Mouse (Mus musculus): Measurements from ENCODE around the gene Lama5. TPM values are rescaled to one million over a fixed set of nuclear protein-coding genes. Genes with fewer than 3 reads are reported as not detected.

The Lama5 gene
- polyA plus RNA-seq, 1 experiment from 2014 or later = 28.0 TPM

DNA sequence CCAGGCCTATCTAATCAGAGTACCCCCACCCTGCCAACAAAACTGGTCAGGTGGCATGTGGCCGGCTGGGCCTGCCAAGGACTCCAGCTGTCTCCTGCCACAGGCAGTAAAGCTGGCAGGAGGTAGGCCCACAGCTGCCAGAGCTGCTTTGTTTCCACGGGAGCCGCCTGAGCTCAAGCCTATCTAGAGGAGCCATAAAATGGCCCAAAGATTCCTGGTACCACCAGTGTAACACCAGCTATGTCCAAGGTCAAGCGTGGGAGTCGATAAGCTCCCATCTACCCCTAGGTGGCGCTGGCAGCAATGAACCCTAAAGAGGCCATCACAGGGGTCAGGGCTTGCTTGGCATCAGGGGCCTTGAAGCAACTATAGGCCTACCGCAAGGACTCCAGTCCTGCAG, 17.8 kb downstream of the Lama5 start:
- Histone ChIP-seq H3K27me3 (no peaks in the 10 kb centered on the region), H3K9me3 (replicated peaks) (no peaks in the 10 kb centered on the region), H3K36me3 (no peaks in the 10 kb centered on the region), H3K4me2 (replicated peaks) (no peak overlapping the region), H3K4me3 (replicated peaks) (no peak overlapping the region), H3K9ac (no peak overlapping the region), H3K27ac (replicated peaks) (no peak overlapping the region), H3K4me1 (0 out of 2 replicates have a peak, but pooled peaks cover 6% of the 10 kb centered on the region)
- ATAC-seq (ENCODE audit: insufficient number of reproducible peaks, low FRiP score, low TSS enrichment, low read depth) = 0 out of 2 replicates have a peak, but pooled peaks have one; percentile 46
- WGBS = 58% methylated on average over 7 of the region's 7 CpGs

DNA sequence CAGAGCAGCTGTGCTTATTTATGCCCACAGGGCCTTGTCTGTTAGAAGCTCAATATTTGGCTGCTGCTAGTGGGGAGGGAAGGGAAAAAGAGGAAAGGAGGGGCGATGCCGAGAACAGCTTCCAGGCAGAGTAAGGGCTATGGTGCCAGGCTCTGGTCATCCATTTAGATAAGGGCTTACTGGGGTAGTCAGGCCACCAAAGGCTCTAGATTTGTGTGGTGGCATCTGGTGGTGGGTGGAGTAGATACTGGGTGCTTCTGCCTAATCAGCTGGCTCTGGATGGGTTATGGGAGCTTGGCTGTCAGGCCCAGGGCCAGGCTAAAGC, 19.7 kb downstream of the Lama5 start:
- no peaks in the 10 kb centered on the region for H3K9me3 ChIP-seq (replicated peaks)
- no peak for ATAC-seq (ENCODE audit: insufficient number of reproducible peaks, low FRiP score, low TSS enrichment, low read depth)
- H3K9ac ChIP-seq = no peak overlapping the region
- no peak overlapping the region for H3K4me3 ChIP-seq (replicated peaks)
- 78% methylated on average over 2 of the region's 2 CpGs for WGBS
- no peaks in the 10 kb centered on the region for H3K27me3 ChIP-seq
- H3K27ac ChIP-seq (replicated peaks) = no peak overlapping the region
- no peaks in the 10 kb centered on the region for H3K36me3 ChIP-seq
- 0 out of 2 replicates have a peak, but pooled peaks cover 6% of the 10 kb centered on the region for H3K4me1 ChIP-seq
- no peak overlapping the region for H3K4me2 ChIP-seq (replicated peaks)

DNA sequence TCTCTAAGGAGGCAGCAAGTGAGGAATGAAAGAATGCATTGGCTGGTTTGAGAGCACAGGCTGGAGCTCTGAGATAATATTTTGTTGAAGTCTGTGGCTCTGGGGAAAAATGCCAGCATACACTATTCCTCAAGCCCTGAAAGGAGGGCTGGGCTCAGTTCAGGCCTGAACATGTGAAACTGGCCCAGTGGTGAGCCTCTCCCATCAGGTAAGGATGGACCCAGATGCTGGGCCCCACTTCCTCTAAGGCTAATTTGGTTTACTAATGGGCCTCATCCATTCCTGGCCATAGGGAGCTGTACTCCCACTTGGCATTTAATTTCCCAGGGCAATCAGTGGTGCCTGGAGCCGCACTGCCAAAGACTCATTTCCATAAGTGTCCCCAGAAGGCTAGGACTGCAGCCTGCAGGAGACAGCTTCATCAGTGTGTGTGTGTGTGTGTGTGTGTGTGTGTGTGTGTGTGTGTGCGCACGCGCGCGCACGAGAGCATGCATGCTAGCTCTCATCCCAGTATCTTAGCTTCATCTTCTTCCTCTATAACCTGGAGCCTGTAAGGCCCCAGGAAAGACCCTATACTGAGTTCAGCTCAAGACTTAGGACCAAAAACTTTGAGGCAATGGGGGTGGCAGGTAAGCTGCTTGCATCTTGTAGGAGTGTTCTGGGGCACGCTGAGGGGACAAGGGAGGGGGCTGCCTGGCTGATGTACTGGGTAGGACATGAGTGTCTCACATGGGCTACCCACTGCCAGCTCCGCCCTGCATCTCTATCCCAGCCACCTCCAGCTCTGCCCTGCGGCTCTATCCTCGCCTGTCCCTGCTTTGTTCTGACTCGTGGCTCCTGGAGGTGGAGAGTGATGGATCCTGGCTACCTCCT, 20.3 kb downstream of the Lama5 start:
- no peak for ATAC-seq (ENCODE audit: insufficient number of reproducible peaks, low FRiP score, low TSS enrichment, low read depth)
- Histone ChIP-seq H3K27ac (replicated peaks) (no peak overlapping the region), H3K9me3 (replicated peaks) (no peaks in the 10 kb centered on the region), H3K4me3 (replicated peaks) (no peak overlapping the region), H3K4me2 (replicated peaks) (no peak overlapping the region), H3K4me1 (0 out of 2 replicates have a peak, but pooled peaks cover 6% of the 10 kb centered on the region), H3K36me3 (no peaks in the 10 kb centered on the region), H3K27me3 (no peaks in the 10 kb centered on the region), H3K9ac (no peak overlapping the region)
- WGBS = 70% methylated on average over 12 of the region's 12 CpGs

DNA sequence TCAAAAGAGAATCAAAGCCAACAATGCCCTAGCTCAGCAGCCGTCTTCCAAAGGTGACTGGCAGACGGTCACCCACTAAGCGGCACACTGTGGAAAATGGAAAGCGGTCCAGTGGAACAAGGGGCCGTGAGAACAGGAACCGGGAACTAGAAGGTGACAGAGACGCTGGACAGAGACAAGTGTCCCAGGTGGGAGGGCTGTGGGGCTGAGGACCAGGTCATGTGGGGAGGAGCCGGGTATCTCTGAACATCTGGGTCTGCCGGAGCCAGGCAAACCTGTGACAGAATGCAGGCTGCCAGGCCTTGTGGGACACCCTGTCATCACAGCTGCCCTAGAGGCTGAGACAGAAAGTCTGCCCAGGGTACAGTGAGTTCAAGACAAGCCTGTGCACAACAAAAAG, 21.2 kb downstream of the Lama5 start:
- Histone ChIP-seq H3K27ac (replicated peaks) (no peak overlapping the region), H3K9me3 (replicated peaks) (no peaks in the 10 kb centered on the region), H3K36me3 (no peaks in the 10 kb centered on the region), H3K4me3 (replicated peaks) (no peak overlapping the region), H3K4me2 (replicated peaks) (no peak overlapping the region), H3K9ac (no peak overlapping the region), H3K27me3 (no peaks in the 10 kb centered on the region), H3K4me1 (0 out of 2 replicates have a peak, but pooled peaks cover 6% of the 10 kb centered on the region)
- ATAC-seq (ENCODE audit: insufficient number of reproducible peaks, low FRiP score, low TSS enrichment, low read depth) = no peak
- 86% methylated on average over 9 of the region's 9 CpGs for WGBS

DNA sequence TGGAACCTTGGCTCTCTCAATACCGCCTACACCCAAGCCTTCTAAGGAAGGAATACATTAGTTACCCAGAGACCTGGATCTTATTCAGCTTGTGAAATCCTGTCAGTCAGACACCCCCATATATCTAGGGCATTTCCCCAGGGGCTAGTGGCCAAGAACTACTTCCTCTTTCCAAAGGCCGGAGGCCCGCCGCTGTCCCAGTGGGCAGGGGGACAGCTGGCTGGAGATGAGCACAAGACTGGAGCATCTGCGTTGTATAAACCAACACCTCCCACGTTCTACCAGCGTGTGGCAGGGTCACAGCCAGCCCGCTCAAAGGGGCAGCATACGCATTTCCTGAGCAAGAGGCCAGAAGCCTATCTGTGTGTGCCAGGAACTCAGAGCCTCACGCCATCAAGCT, 22.9 kb downstream of the Lama5 start:
- Histone ChIP-seq H3K36me3 (no peaks in the 10 kb centered on the region), H3K9ac (no peak overlapping the region), H3K27ac (replicated peaks) (no peak overlapping the region), H3K4me3 (replicated peaks) (no peak overlapping the region), H3K27me3 (no peaks in the 10 kb centered on the region), H3K4me2 (replicated peaks) (no peak overlapping the region), H3K9me3 (replicated peaks) (no peaks in the 10 kb centered on the region), H3K4me1 (0 out of 2 replicates have a peak, but pooled peaks cover 6% of the 10 kb centered on the region)
- 72% methylated on average over 10 of the region's 10 CpGs for WGBS
- no peak for ATAC-seq (ENCODE audit: insufficient number of reproducible peaks, low FRiP score, low TSS enrichment, low read depth)

DNA sequence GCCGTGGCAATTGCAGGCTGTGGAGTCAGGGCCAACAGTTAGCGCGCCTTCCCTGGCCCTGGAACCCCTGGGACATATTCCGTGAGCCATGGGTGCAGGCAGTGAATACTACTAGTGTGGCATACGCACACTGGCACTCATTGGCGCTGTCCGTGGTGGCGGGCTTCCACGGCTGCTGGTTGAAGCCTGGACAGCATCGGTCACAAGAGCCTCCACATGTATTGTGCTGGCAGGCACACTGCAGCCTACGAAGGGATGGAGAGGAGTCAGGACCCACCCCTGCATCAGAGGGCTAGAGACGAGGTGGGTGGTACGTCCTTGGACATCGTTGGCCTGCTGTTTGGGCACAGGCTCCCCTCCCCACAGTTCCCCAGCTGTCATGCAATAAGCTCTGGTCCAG, 23.4 kb downstream of the Lama5 start:
- H3K4me2 ChIP-seq (replicated peaks) = no peak overlapping the region
- ATAC-seq (ENCODE audit: insufficient number of reproducible peaks, low FRiP score, low TSS enrichment, low read depth) = no peak
- H3K9ac ChIP-seq = no peak overlapping the region
- no peak overlapping the region for H3K4me3 ChIP-seq (replicated peaks)
- 0 out of 2 replicates have a peak, but pooled peaks cover 6% of the 10 kb centered on the region for H3K4me1 ChIP-seq
- no peaks in the 10 kb centered on the region for H3K36me3 ChIP-seq
- no peaks in the 10 kb centered on the region for H3K27me3 ChIP-seq
- 87% methylated on average over 14 of the region's 14 CpGs for WGBS
- H3K27ac ChIP-seq (replicated peaks) = no peak overlapping the region
- no peaks in the 10 kb centered on the region for H3K9me3 ChIP-seq (replicated peaks)

DNA sequence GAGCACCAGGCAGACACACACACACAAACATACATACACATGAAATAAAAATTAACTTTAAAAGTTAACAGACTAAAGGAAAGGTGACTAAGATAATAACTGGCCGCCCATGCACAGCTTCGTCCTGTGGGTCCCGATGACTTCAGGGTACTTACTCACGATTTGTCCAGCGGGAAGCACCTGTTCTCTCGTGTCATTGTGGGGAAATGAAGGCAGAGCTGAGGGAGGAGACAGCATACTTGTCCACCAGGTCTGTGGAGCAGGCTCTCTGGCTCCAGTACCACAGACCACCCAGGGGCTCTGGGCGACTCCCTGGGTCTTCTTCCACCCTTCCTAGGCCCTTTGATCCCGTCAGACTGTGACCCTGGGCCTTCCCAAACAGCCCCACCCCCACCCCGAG, 24.4 kb downstream of the Lama5 start:
- no peak overlapping the region for H3K4me2 ChIP-seq (replicated peaks)
- 0 out of 2 replicates have a peak, but pooled peaks cover 6% of the 10 kb centered on the region for H3K4me1 ChIP-seq
- WGBS = 69% methylated on average over 9 of the region's 9 CpGs
- H3K27me3 ChIP-seq = no peaks in the 10 kb centered on the region
- H3K36me3 ChIP-seq = no peaks in the 10 kb centered on the region
- ATAC-seq (ENCODE audit: insufficient number of reproducible peaks, low FRiP score, low TSS enrichment, low read depth) = no peak
- no peak overlapping the region for H3K9ac ChIP-seq
- H3K9me3 ChIP-seq (replicated peaks) = no peaks in the 10 kb centered on the region
- H3K4me3 ChIP-seq (replicated peaks) = no peak overlapping the region
- no peak overlapping the region for H3K27ac ChIP-seq (replicated peaks)

DNA sequence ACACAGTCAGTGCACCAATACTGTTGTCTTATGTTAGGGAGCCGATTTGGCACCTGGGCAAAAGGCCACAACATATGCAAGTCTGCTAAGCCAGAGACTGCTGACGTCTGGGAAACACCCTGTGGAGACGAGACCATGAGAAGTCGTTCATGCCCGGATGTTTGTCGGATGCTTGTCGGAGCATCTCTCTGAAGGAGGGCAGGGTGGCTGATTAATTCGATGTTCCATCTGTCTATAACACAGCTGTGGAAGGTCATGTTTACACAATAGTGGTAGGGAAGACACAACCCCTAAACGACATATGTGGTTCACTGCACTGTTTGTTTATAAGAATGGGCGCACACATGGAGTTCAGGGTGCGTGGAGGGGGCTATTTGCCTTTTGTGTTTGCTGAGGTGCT, 25.0 kb downstream of the Lama5 start:
- WGBS = 70% methylated on average over 11 of the region's 11 CpGs
- no peak overlapping the region for H3K9ac ChIP-seq
- H3K4me2 ChIP-seq (replicated peaks) = no peak overlapping the region
- H3K36me3 ChIP-seq = no peaks in the 10 kb centered on the region; the same call in 1 of the 2 replicates
- H3K27me3 ChIP-seq = no peaks in the 10 kb centered on the region
- H3K9me3 ChIP-seq (replicated peaks) = no peaks in the 10 kb centered on the region
- no peak for ATAC-seq (ENCODE audit: insufficient number of reproducible peaks, low FRiP score, low TSS enrichment, low read depth)
- H3K4me1 ChIP-seq = 0 out of 2 replicates have a peak, but pooled peaks cover 6% of the 10 kb centered on the region
- no peak overlapping the region for H3K4me3 ChIP-seq (replicated peaks)
- H3K27ac ChIP-seq (replicated peaks) = no peak overlapping the region

DNA sequence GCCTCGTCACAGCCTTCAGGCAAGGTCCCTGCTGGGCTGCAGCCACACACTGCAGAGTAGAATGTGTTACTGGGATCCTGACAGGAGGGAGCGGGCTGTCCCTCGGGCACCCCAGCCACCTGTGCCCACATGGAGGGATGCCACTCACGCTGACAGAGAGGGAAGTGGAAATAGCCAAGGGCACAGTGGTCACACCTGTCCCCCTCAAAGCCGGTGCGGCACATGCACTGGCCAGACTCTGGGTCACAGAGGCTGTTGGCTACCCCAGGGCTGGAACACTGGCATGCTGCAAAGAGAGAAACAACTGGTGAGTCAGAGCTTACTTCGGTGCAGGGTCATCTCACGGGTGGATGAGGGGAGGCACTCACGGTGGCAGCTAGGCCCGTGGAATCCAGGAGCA, 26.9 kb downstream of the Lama5 start:
- Histone ChIP-seq H3K4me3 (replicated peaks) (no peak overlapping the region), H3K4me1 (no peaks in the 10 kb centered on the region), H3K27me3 (no peaks in the 10 kb centered on the region), H3K9me3 (replicated peaks) (no peaks in the 10 kb centered on the region), H3K27ac (replicated peaks) (no peak overlapping the region), H3K4me2 (replicated peaks) (no peak overlapping the region), H3K36me3 (peaks cover 10% of the 10 kb centered on the region; the same call in 1 of the 2 replicates), H3K9ac (no peak overlapping the region)
- no peak for ATAC-seq (ENCODE audit: insufficient number of reproducible peaks, low FRiP score, low TSS enrichment, low read depth)
- WGBS = 82% methylated on average over 10 of the region's 10 CpGs

DNA sequence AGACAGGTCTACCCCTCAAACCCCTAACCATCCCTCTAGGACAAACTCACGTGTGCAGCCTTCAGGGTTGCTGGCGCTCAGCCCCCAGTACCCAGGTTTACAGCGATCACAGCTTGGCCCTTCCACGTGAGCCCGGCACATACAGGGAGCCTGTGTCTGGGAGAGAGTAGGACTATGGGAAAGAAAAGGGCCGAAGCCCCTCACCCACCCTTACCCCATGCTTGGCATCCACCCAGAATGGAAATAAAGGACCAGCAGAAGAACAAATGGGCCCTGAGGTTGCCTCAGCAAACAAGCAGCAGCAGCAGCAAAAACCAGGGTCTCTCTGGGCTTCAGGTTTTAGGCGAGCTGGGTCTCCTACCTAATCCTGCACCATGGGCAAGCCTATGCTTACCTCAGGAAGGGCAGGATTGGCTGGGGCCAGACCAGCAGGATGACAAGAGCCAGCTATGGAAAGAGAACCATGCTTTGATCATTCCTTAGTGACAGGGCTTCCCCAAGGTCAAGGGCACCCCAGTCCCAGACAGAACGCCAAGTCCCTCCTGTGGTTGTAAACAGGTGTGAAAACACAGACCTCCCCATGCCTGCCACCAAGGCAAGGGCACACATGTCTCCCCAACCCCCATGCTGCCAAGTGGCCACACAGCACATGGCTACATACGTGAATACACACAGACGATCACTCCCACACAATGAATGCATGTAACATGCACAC, 28.2 kb downstream of the Lama5 start:
- ATAC-seq (ENCODE audit: insufficient number of reproducible peaks, low FRiP score, low TSS enrichment, low read depth) = no peak
- H3K9ac ChIP-seq = no peak overlapping the region
- H3K36me3 ChIP-seq = peaks cover 14% of the 10 kb centered on the region; the same call in 1 of the 2 replicates
- no peaks in the 10 kb centered on the region for H3K9me3 ChIP-seq (replicated peaks)
- no peak overlapping the region for H3K4me2 ChIP-seq (replicated peaks)
- WGBS = 81% methylated on average over 10 of the region's 10 CpGs
- H3K4me1 ChIP-seq = no peaks in the 10 kb centered on the region
- H3K27me3 ChIP-seq = no peaks in the 10 kb centered on the region
- no peak overlapping the region for H3K27ac ChIP-seq (replicated peaks)
- no peak overlapping the region for H3K4me3 ChIP-seq (replicated peaks)

DNA sequence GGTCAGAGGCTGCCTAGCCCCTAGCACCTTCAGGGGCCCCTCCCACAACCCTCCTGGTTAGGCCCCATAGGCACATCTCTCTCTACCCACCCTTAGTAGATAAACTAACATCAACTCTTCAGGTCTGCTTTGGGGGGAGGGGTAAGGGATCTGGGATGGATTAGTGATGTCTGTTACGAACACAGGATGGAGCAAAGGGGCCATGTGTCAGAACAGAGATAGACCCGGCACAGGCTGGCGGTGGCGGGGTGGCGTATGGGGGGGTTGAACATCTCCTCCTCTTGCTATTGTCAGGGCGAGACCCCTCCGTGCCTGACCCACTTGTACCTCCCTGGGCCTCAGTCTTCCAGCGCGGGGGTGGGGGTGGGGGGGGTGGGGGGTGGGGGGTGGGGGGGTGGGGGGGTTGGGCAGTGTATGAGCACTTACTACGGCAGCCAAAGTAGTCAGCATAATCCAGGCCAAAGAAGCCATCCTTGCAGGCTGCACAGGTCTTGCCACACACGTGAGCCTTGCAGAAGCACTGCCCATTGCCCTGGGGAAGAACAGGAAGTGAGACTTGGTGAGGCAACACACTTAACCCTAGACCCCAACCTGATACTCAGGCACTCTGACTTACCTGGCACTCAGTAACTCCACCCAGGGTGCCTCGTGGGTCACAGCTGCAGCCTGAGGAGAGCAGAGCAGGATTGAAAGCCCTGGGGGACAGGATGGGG, 28.9 kb downstream of the Lama5 start:
- H3K4me3 ChIP-seq (replicated peaks) = no peak overlapping the region
- no peak overlapping the region for H3K4me2 ChIP-seq (replicated peaks)
- no peaks in the 10 kb centered on the region for H3K4me1 ChIP-seq
- WGBS = 65% methylated on average over 10 of the region's 12 CpGs
- H3K27me3 ChIP-seq = no peaks in the 10 kb centered on the region
- H3K27ac ChIP-seq (replicated peaks) = no peak overlapping the region
- H3K9ac ChIP-seq = no peak overlapping the region
- no peaks in the 10 kb centered on the region for H3K9me3 ChIP-seq (replicated peaks)
- peaks cover 18% of the 10 kb centered on the region; the same call in 1 of the 2 replicates for H3K36me3 ChIP-seq
- ATAC-seq (ENCODE audit: insufficient number of reproducible peaks, low FRiP score, low TSS enrichment, low read depth) = no peak
